Mouse (Mus musculus): ENCODE measurements around the gene Fam166a.

Gene Fam166a

GRCm38 (mm10) chr2:25185625-25186574 lies 32.6 kb upstream of the Fam166a start:
- DNase-seq (ENCODE audit: low read depth, low spot score): peak; percentile 16

- DNase-seq (ENCODE audit: low read depth, low spot score): no peak
Measured at GRCm38 (mm10) chr2:25186575-25186930, 32.0 kb upstream of the Fam166a start.

- DNase-seq (ENCODE audit: low read depth, low spot score): no peak
Measured at GRCm38 (mm10) chr2:25187841-25188240, 30.7 kb upstream of the Fam166a start.

GRCm38 (mm10) chr2:25193330-25193770 lies 25.2 kb upstream of the Fam166a start:
- DNase-seq (ENCODE audit: low read depth, low spot score): peak; percentile 93

- DNase-seq (ENCODE audit: low read depth, low spot score): no peak
Measured at GRCm38 (mm10) chr2:25194006-25194405, 24.5 kb upstream of the Fam166a start.

GRCm38 (mm10) chr2:25194486-25195171 lies 23.9 kb upstream of the Fam166a start:
- DNase-seq (ENCODE audit: low read depth, low spot score): no peak

- no peak for DNase-seq (ENCODE audit: low read depth, low spot score)
Measured at GRCm38 (mm10) chr2:25195211-25196156, 23.1 kb upstream of the Fam166a start.

GRCm38 (mm10) chr2:25196172-25196954 lies 22.2 kb upstream of the Fam166a start, which contains the start of gene Tor4a:
Gene Tor4a (minus strand): TSS chr2:25196886.
- no peak for DNase-seq (ENCODE audit: low read depth, low spot score)

GRCm38 (mm10) chr2:25197191-25197590 lies 21.4 kb upstream of the Fam166a start:
- no peak for DNase-seq (ENCODE audit: low read depth, low spot score)

- no peak for DNase-seq (ENCODE audit: low read depth, low spot score)
Measured at GRCm38 (mm10) chr2:25197946-25198345, 20.6 kb upstream of the Fam166a start.

GRCm38 (mm10) chr2:25200631-25201030 lies 17.9 kb upstream of the Fam166a start:
- DNase-seq (ENCODE audit: low read depth, low spot score): no peak

GRCm38 (mm10) chr2:25203631-25204214 lies 14.8 kb upstream of the Fam166a start:
- no peak for DNase-seq (ENCODE audit: low read depth, low spot score)

- no peak for DNase-seq (ENCODE audit: low read depth, low spot score)
Measured at GRCm38 (mm10) chr2:25207593-25207992, 11.0 kb upstream of the Fam166a start.

GRCm38 (mm10) chr2:25210686-25211085 lies 7.9 kb upstream of the Fam166a start:
- DNase-seq (ENCODE audit: low read depth, low spot score): no peak

- DNase-seq (ENCODE audit: low read depth, low spot score): peak; percentile 94
Measured at GRCm38 (mm10) chr2:25211121-25211670, 7.3 kb upstream of the Fam166a start, which contains the start of gene Nelfb. Gene Nelfb (minus strand): TSS chr2:25211489.

- DNase-seq (ENCODE audit: low read depth, low spot score): no peak
Measured at GRCm38 (mm10) chr2:25213266-25213865, 5.2 kb upstream of the Fam166a start.

- DNase-seq (ENCODE audit: low read depth, low spot score): no peak
Measured at GRCm38 (mm10) chr2:25214444-25214843, 4.1 kb upstream of the Fam166a start, which contains the start of gene Stpg3. Gene Stpg3 (minus strand): TSS chr2:25214637.

GRCm38 (mm10) chr2:25217666-25218065 lies 879 bp upstream of the Fam166a start:
- no peak for DNase-seq (ENCODE audit: low read depth, low spot score)

- no peak for DNase-seq (ENCODE audit: low read depth, low spot score)
Measured at GRCm38 (mm10) chr2:25221331-25221772, 2.8 kb downstream of the Fam166a start.
